Mouse (Mus musculus) C2C12 (cell line): ENCODE measurements around the gene Abcc5. TPM values are rescaled to one million over a fixed set of nuclear protein-coding genes. Genes with fewer than 3 reads are reported as not detected.
"Not testable (repeated sequence)": the region's sequence is repeated elsewhere in the genome, so short reads cannot be mapped to it uniquely, and the experiment has no call there.

Source experiments
- H3K27me3 ChIP-seq: one replicate; pipeline ENCODE4 v1.6.1; 2011; ENCODE audit not compliant: control insufficient read depth, insufficient read depth, insufficient read length
- H3K36me3 ChIP-seq: one replicate; pipeline ENCODE4 v1.6.1; 2011; ENCODE audit not compliant: control insufficient read depth, insufficient read depth
- H3K4me3 ChIP-seq: one replicate; pipeline ENCODE4 v1.5.1; 2011; ENCODE audit warnings: mild to moderate bottlenecking, control low read depth; ENCODE audit not compliant: poor library complexity, insufficient read depth, severe bottlenecking
- H3K79me2 ChIP-seq: one replicate; pipeline ENCODE4 v1.6.1; 2011; ENCODE audit not compliant: control insufficient read depth, insufficient read depth
- H3K79me3 ChIP-seq: one replicate; pipeline ENCODE4 v1.6.1; 2011; ENCODE audit warnings: low read depth, control low read depth
- H3ac ChIP-seq: one replicate; pipeline ENCODE3; 2011; ENCODE audit warnings: low read depth; ENCODE audit not compliant: control insufficient read depth, insufficient read length
- CEBPB ChIP-seq: IDR thresholded peaks from one replicate; pipeline ENCODE4 v1.6.1; 2011; ENCODE audit warnings: low read depth, mild to moderate bottlenecking, control low read depth, moderate library complexity
- CTCF ChIP-seq: IDR thresholded peaks from one replicate; pipeline ENCODE4 v1.5.1; 2011; ENCODE audit not compliant: control insufficient read depth, insufficient read depth, insufficient read length
- FOSL1 ChIP-seq: IDR thresholded peaks from one replicate; pipeline ENCODE4 v1.8.0; 2011; ENCODE audit warnings: mild to moderate bottlenecking, low read length; ENCODE audit not compliant: poor library complexity, insufficient read depth, severe bottlenecking
- MAX ChIP-seq: IDR thresholded peaks from one replicate; pipeline ENCODE4 v1.6.1; 2011; ENCODE audit warnings: mild to moderate bottlenecking, control low read depth
- MYOD1 ChIP-seq: IDR thresholded peaks from one replicate; pipeline ENCODE4 v1.6.1; 2011; ENCODE audit warnings: low read depth; ENCODE audit not compliant: control insufficient read depth, insufficient read length
- MYOG ChIP-seq: IDR thresholded peaks from one replicate; pipeline ENCODE4 v1.6.1; 2011; ENCODE audit not compliant: control insufficient read depth, insufficient read length; ENCODE audit errors: extremely low read depth
- USF1 ChIP-seq: IDR thresholded peaks from one replicate; pipeline ENCODE4 v1.6.1; 2011; ENCODE audit warnings: low read depth, mild to moderate bottlenecking, control low read depth, moderate library complexity
- polyA plus RNA-seq: library from polyadenylated mRNA; unstranded; fragments of >200 nt; fragmentation: generic; extraction: Trizol; gene quantifications from one replicate; pipeline ENCODE4 v1.2.1, GENCODE M21; 2012; ENCODE audit warnings: missing spikeins

The Abcc5 gene
- polyA plus RNA-seq, 1 experiment = 25.8 TPM

DNA sequence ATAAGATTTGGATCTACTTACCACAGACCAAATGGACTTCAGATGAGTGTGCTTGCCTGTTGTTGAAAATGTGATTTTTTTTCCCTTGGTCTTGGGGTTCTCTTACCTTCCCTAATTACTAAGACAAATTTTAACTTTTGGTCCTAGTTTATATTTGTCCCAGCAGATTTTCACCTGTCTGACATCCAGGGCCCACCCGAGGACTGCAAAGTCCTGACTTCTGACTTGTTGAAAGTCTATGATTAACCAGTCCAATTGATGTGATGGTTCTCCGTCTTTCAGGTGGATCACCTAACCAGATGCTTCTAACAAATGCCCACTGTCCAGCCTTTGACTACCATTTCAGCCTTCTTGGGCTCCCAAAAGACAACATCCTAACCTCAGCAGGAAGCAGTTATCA, 44.8 kb upstream of the Abcc5 start:
- H3K36me3 ChIP-seq = no peaks in the 10 kb centered on the region
- no peak for TF ChIP-seq CTCF
- no peak for TF ChIP-seq USF1
- TF ChIP-seq MAX = no peak
- TF ChIP-seq FOSL1 = no peak
- no peak for TF ChIP-seq MYOD1
- no peak for TF ChIP-seq MYOG
- no peak for TF ChIP-seq CEBPB
- H3K4me3 ChIP-seq = no peak overlapping the region
- H3K27me3 ChIP-seq = no peaks in the 10 kb centered on the region
- H3K79me2 ChIP-seq = no peaks in the 10 kb centered on the region
- H3K79me3 ChIP-seq = no peaks in the 10 kb centered on the region
- no peak overlapping the region for H3ac ChIP-seq

DNA sequence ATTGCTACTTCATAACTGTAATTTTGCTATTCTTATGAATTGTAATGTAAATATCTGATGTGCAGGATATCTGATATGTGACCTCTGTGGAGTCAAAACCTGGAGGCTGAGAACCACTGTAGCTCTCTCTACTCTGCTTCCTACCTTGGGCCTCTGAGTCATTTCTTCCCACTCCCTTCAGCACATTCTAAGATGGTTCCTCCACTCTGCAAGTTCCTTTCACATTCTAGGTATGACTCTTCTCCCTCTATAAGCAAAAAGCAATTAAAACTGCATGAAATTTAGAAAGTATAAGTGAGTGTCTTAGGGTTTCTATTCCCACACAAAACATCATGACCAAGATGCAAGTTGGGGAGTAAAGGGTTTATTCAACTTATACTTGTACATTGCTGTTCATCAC, 38.5 kb upstream of the Abcc5 start:
- TF ChIP-seq MAX (no peak), CTCF (no peak), MYOD1 (no peak)
- Histone ChIP-seq H3K79me2 (no peaks in the 10 kb centered on the region), H3K4me3 (no peak overlapping the region), H3K79me3 (no peaks in the 10 kb centered on the region), H3K27me3 (no peaks in the 10 kb centered on the region), H3K36me3 (no peaks in the 10 kb centered on the region), H3ac (no peak overlapping the region)

GRCm38 (mm10) chr16:20458736-20459135, 32.5 kb upstream of the Abcc5 start:
- not testable (repeated sequence) for H3K79me2 ChIP-seq, H3K27me3 ChIP-seq, H3K79me3 ChIP-seq, H3ac ChIP-seq, H3K36me3 ChIP-seq, H3K4me3 ChIP-seq

DNA sequence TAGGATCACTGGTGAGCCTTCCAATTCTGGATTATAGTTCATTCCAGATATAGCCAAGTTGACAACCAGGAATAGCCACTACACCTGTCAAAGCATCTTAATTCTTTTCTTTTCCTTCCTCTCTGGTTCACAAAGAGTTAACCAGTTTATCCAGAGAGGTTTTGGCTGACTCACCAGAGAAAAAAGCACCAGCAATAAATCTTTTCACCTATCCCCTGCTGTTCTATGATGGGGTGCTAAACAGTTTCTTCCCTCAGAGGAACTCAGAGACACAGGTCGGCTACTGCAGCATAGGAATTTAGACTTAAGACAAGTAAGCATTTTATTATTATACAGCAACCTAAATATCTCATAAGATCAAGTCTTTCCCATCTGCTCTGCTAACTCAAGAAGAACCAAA, 29.9 kb upstream of the Abcc5 start:
- H3K4me3 ChIP-seq = no peak overlapping the region
- no peaks in the 10 kb centered on the region for H3K79me3 ChIP-seq
- H3K79me2 ChIP-seq = no peaks in the 10 kb centered on the region
- no peaks in the 10 kb centered on the region for H3K36me3 ChIP-seq
- H3ac ChIP-seq = no peak overlapping the region
- TF ChIP-seq CEBPB (no peak), MYOD1 (no peak), MAX (no peak), USF1 (no peak), FOSL1 (no peak), MYOG (no peak), CTCF (no peak)
- no peaks in the 10 kb centered on the region for H3K27me3 ChIP-seq

DNA sequence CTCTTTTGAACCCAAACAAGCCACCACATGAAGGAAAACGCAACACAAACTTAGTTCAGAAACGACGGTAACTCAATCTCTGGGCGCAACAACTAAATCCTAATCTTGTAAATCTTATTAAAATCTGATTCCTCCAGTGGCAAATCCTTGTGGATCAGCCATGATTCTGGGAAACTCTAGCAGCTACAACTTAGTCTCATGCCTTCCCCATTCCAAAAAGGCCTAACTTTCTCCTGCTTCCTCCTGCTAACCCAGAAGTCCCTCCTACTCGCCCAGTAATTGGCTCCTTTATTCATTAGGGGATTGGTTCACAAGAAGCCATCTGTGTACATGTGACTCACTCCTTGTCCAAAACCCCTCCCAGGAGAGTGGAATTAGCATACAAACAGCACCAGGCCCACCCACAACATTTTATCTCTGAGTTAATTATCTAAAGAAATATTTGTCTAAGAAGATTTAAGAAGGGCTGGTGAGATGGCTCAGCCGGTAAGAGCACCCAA, 28.0 kb upstream of the Abcc5 start:
- no peak for TF ChIP-seq MYOG
- no peak for TF ChIP-seq MYOD1
- TF ChIP-seq USF1 = no peak
- TF ChIP-seq FOSL1 = no peak
- TF ChIP-seq CEBPB = no peak
- no peak for TF ChIP-seq CTCF
- TF ChIP-seq MAX = no peak
- H3K4me3 ChIP-seq = no peak overlapping the region

DNA sequence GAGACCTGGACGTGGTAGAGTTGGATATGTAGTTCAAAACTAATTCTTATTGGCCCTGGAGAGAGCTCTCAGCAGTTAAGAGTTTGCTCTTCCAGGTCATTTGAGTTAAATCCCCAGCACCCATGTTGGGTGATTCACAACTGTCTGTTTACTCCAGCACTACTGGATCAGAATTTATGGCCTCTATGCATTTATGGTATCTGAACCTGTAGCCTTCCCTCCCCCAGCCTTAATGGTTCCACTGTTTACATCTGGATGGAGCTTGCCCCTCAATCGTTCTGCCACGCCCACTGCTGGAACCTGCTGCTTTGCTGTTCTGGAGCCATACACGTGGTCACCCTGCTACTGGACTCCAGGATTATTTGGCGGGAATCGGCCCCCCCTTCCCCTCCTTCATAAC, 25.6 kb upstream of the Abcc5 start:
- no peaks in the 10 kb centered on the region for H3K79me2 ChIP-seq
- H3K4me3 ChIP-seq = no peak overlapping the region
- TF ChIP-seq MYOG = no peak
- H3ac ChIP-seq = no peak overlapping the region
- H3K36me3 ChIP-seq = no peaks in the 10 kb centered on the region
- no peaks in the 10 kb centered on the region for H3K79me3 ChIP-seq
- no peaks in the 10 kb centered on the region for H3K27me3 ChIP-seq

More for the DNA sequence above, 28.0 kb upstream of the Abcc5 start:
- no peaks in the 10 kb centered on the region for H3K36me3 ChIP-seq
- H3K79me3 ChIP-seq = no peaks in the 10 kb centered on the region
- H3K27me3 ChIP-seq = no peaks in the 10 kb centered on the region
- no peak overlapping the region for H3ac ChIP-seq
- H3K79me2 ChIP-seq = no peaks in the 10 kb centered on the region

- Histone ChIP-seq H3K27me3 (no peaks in the 10 kb centered on the region), H3K36me3 (no peaks in the 10 kb centered on the region), H3K4me3 (no peak overlapping the region), H3K79me3 (no peaks in the 10 kb centered on the region), H3ac (no peak overlapping the region), H3K79me2 (no peaks in the 10 kb centered on the region)
- no peak for TF ChIP-seq CTCF
- no peak for TF ChIP-seq MYOG
- TF ChIP-seq FOSL1 = peak; percentile 24
- no peak for TF ChIP-seq CEBPB
- no peak for TF ChIP-seq MAX
Measured at GRCm38 (mm10) chr16:20445871-20446270, 19.7 kb upstream of the Abcc5 start.
